Mouse (Mus musculus): ENCODE data around the gene Pds5a.

The Pds5a gene

DNA sequence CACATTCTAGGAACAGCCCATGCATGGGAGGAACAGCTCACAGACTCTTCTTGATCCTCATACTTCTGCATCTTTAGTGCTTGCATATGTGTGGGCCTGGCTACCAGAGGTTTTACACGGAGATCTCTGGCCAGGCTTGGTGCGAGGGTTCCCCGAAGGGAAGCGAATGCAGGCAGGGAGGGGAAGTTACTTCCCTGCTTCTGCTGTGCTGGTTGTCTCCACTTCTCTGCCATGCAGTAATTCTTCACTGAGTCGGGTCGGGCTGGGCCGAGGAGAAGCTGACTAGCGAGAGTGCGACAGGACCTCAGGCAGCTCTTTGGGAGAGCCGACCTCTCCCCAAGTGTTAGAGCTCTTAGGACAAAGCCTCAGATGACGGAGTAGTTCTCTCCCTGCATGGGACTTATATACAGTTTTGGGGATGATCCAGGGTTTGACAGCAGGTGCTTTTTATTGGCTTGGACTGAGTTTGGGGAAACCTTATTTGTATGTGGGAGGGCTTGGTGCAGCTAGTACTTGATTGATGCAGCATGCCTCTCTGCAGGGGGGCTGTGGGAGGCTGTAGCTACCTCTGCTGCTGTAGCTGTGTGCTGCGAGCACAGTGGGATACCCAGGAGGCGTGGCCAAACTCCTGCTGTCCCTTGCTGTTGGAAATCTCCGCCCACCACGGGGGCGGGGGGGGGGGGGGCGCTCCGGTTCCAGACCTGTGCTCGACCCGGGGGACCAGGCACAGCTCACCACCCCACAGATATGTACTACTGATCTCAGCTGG, 136.8 kb downstream of the Pds5a start:
- DNase-seq: peak; percentile 24 to 59

DNA sequence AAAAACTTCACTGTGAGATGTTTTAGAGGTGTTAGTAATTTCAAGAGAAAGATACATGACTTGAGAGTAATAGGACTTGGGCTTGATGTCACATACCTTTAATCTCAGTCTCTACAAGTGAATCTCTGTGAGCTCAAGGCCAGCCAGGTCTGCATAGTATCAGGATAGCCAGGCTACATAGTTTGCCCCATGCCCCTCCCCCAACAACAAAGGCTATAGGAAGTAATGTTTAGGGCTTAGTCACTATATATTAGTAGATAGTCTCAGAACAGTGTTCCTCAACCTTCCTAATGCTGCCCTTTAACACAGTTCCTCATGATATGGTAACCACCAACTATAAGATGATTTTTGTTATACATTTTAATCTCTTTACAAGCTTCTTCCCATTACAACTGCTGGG, 141.0 kb downstream of the Pds5a start:
- DNase-seq: no peak
